Mouse (Mus musculus) hindbrain, embryonic 12.5 days (tissue): ENCODE measurements around the gene Wdr44. TPM values are rescaled to one million over a fixed set of nuclear protein-coding genes. Genes with fewer than 3 reads are reported as not detected.
"Not testable (repeated sequence)": the region's sequence is repeated elsewhere in the genome, so short reads cannot be mapped to it uniquely, and the experiment has no call there.

Experiments used
- ATAC-seq: fragments of 200-750 bp; cut with Nextera tagmentation; 2 replicates; pipeline ENCODE4 v1.8.0; 2017; ENCODE audit warnings: moderate TSS enrichment; ENCODE audit not compliant: low FRiP score
- H3K27ac ChIP-seq: fragments of 300-500 bp; sonication (generic); 2 replicates; pipeline ENCODE4 v1.5.1; 2016; ENCODE audit warnings: mild to moderate bottlenecking
- H3K27me3 ChIP-seq: fragments of 300-500 bp; sonication (generic); 2 replicates; pipeline ENCODE4 v1.6.1; 2016; ENCODE audit warnings: mild to moderate bottlenecking
- H3K36me3 ChIP-seq: fragments of 300-500 bp; sonication (generic); 2 replicates; pipeline ENCODE4 v1.6.1; 2016; ENCODE audit warnings: mild to moderate bottlenecking
- H3K4me1 ChIP-seq: fragments of 300-500 bp; sonication (generic); 2 replicates; pipeline ENCODE4 v1.6.1; 2016
- H3K4me2 ChIP-seq: fragments of 300-500 bp; sonication (generic); replicated peaks from 2 replicates; pipeline ENCODE4 v1.6.1; 2016; ENCODE audit warnings: mild to moderate bottlenecking
- H3K4me3 ChIP-seq: fragments of 300-500 bp; sonication (generic); 2 replicates; pipeline ENCODE4 v1.5.1; 2016; ENCODE audit warnings: mild to moderate bottlenecking
- H3K9ac ChIP-seq: fragments of 300-500 bp; sonication (generic); 2 replicates; pipeline ENCODE4 v1.6.1; 2016; ENCODE audit warnings: mild to moderate bottlenecking, moderate library complexity
- H3K9me3 ChIP-seq: fragments of 300-500 bp; sonication (generic); replicated peaks from 2 replicates; pipeline ENCODE4 v1.6.1; 2016; ENCODE audit warnings: mild to moderate bottlenecking
- WGBS: fragments of 180-500 bp; shearing (Covaris S2); methylation state at CpG from one replicate; pipeline ENCODE4 v1.1.7; 2016; 5-methylcytosine and 5-hydroxymethylcytosine counted together
- polyA plus RNA-seq: library from polyadenylated mRNA; unstranded; fragments of >200 nt; fragmentation: Nextera tagmentation; extraction: Ambion mirVana; gene quantifications from 2 replicates; pipeline ENCODE4 v1.2.1, GENCODE M21; 2016

Wdr44 gene
- polyA plus RNA-seq, 1 experiment from 2014 or later, result 10.7 TPM

DNA sequence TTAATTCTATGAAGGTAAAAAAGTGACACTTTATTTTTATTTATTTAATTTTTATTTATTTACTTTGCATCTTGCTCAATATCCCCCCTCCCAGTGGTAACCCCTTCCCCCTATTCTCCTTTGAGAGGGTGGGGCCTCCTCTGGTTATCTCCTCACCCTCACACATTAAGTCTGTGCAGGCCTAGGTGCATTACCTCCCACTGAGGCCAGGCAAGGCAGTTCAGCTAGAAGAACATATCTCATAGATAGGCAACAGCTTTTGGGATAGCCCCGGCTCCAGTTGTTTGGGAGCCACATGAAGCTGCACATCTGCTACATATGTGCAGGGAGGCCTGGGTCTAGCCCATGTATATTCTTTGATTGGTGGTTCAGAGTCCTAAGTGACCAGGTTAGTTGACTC lies 6.2 kb downstream of the Wdr44 start:
- Histone ChIP-seq H3K4me3 (no peak overlapping the region), H3K27ac (no peak overlapping the region), H3K9me3 (no peaks in the 10 kb centered on the region), H3K9ac (no peak overlapping the region), H3K36me3 (no peaks in the 10 kb centered on the region), H3K4me1 (no peaks in the 10 kb centered on the region), H3K4me2 (no peak overlapping the region), H3K27me3 (no peaks in the 10 kb centered on the region)
- no peak for ATAC-seq
- 100% methylated on average over 1 of the region's 1 CpGs for WGBS

GRCm38 (mm10) chrX:23717247-23717646 lies 24.4 kb downstream of the Wdr44 start:
- Histone ChIP-seq H3K9ac (no peak overlapping the region), H3K4me3 (no peak overlapping the region), H3K27me3 (no peaks in the 10 kb centered on the region), H3K36me3 (no peaks in the 10 kb centered on the region), H3K4me2 (no peak overlapping the region), H3K9me3 (no peaks in the 10 kb centered on the region), H3K4me1 (no peaks in the 10 kb centered on the region), H3K27ac (no peak overlapping the region)
- no peak for ATAC-seq
- WGBS, result 100% methylated on average over 1 of the region's 1 CpGs

DNA sequence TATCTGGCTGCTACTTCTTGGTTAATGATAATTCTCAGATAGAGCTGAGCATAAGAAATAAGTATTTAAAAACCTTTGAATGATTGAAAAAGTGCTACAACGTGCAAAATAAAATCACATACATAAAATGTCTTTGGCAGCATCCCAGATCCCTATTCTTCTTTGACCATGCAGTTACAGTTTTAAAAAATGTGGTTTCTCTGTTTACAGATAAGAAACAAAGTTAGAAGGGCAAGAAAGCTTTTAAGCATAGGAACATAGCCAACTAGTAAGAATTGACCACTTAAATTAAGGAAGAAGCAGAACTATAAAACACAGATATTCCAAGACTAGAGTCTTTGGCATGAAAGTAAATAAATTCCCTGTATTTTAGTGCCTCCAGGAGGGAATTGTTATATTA lies 34.6 kb downstream of the Wdr44 start:
- 79% methylated on average over 1 of the region's 1 CpGs for WGBS
- H3K27ac ChIP-seq, result no peak overlapping the region
- H3K4me1 ChIP-seq, result no peaks in the 10 kb centered on the region
- no peak overlapping the region for H3K4me3 ChIP-seq
- no peak overlapping the region for H3K9ac ChIP-seq
- no peaks in the 10 kb centered on the region for H3K36me3 ChIP-seq
- H3K27me3 ChIP-seq, result no peaks in the 10 kb centered on the region
- ATAC-seq, result no peak
- H3K9me3 ChIP-seq, result no peaks in the 10 kb centered on the region
- no peak overlapping the region for H3K4me2 ChIP-seq

GRCm38 (mm10) chrX:23754671-23755070 lies 61.8 kb downstream of the Wdr44 start:
- no peak overlapping the region for H3K4me2 ChIP-seq
- ATAC-seq, result no peak

GRCm38 (mm10) chrX:23767849-23768248 lies 75.0 kb downstream of the Wdr44 start:
- no peak for ATAC-seq
- Histone ChIP-seq H3K4me3 (no peak overlapping the region), H3K27me3 (no peaks in the 10 kb centered on the region), H3K4me2 (no peak overlapping the region), H3K9me3 (no peaks in the 10 kb centered on the region), H3K27ac (no peak overlapping the region), H3K4me1 (no peaks in the 10 kb centered on the region), H3K36me3 (no peaks in the 10 kb centered on the region), H3K9ac (no peak overlapping the region)
- WGBS, result 86% methylated on average over 1 of the region's 1 CpGs

More at GRCm38 (mm10) chrX:23754671-23755070, 61.8 kb downstream of the Wdr44 start:
- H3K36me3 ChIP-seq, result no peaks in the 10 kb centered on the region
- H3K27ac ChIP-seq, result no peak overlapping the region
- no peaks in the 10 kb centered on the region for H3K4me1 ChIP-seq
- no peaks in the 10 kb centered on the region for H3K27me3 ChIP-seq
- H3K9me3 ChIP-seq, result no peaks in the 10 kb centered on the region
- WGBS, result 80% methylated on average over 1 of the region's 1 CpGs
- no peak overlapping the region for H3K4me3 ChIP-seq
- no peak overlapping the region for H3K9ac ChIP-seq

DNA sequence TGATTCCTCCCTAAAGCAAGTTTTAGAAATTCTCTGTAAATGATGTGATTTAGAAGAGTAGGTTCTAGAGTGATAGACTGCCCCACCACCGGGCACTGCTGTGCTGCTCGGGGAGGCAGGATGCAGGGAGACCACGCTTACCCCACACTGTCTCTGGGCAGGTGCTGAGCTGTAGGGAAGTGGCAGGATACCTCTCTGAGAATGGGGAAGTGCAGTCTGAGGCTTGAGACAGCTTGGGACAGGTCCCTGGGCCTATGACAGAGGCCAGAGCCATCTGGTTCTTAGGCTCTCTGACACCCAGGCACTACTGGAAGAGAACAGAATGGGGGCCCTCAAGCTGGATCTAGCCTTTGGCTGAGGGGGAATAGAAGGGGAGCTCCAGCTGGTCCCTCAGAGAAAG lies 114.3 kb downstream of the Wdr44 start:
- no peaks in the 10 kb centered on the region for H3K27me3 ChIP-seq
- H3K4me1 ChIP-seq, result no peaks in the 10 kb centered on the region
- ATAC-seq, result no peak
- H3K4me3 ChIP-seq, result no peak overlapping the region
- no peak overlapping the region for H3K27ac ChIP-seq
- H3K4me2 ChIP-seq, result no peak overlapping the region
- no peak overlapping the region for H3K9ac ChIP-seq
- H3K9me3 ChIP-seq, result no peaks in the 10 kb centered on the region
- WGBS, result 96% methylated on average over 3 of the region's 3 CpGs
- no peaks in the 10 kb centered on the region for H3K36me3 ChIP-seq

GRCm38 (mm10) chrX:23810365-23810764 lies 117.5 kb downstream of the Wdr44 start:
- no peaks in the 10 kb centered on the region for H3K36me3 ChIP-seq
- H3K4me3 ChIP-seq, result no peak overlapping the region
- H3K27me3 ChIP-seq, result no peaks in the 10 kb centered on the region
- no peak for ATAC-seq
- H3K27ac ChIP-seq, result no peak overlapping the region
- no peak overlapping the region for H3K9ac ChIP-seq
- no peak overlapping the region for H3K4me2 ChIP-seq
- 85% methylated on average over 2 of the region's 2 CpGs for WGBS
- H3K9me3 ChIP-seq, result no peaks in the 10 kb centered on the region
- no peaks in the 10 kb centered on the region for H3K4me1 ChIP-seq

DNA sequence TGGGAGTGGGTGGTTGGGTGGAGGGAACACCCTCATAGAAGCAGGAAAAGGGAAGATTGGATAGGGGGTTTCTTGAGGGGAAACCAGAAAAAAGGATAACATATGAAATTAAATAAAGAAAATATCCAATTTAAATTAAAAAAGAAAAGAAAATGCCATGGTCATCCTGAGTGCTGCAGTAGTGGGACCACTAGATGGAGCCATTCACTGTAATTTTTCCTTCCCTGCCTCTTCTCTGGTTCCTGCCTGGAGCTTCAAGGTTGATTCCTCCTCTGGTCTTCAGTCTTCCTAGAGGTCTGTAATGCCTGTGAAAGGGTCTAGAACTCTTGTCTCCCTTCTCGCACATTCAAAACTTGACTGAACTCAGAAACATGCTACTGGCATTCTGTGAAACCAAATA lies 120.4 kb downstream of the Wdr44 start:
- not testable (repeated sequence) for H3K9ac ChIP-seq, H3K9me3 ChIP-seq, ATAC-seq, H3K4me2 ChIP-seq, H3K4me1 ChIP-seq, H3K36me3 ChIP-seq, H3K27ac ChIP-seq, H3K4me3 ChIP-seq, H3K27me3 ChIP-seq
- WGBS, result 76% methylated on average over 1 of the region's 1 CpGs

GRCm38 (mm10) chrX:23822885-23823284 lies 130.0 kb downstream of the Wdr44 start:
- not testable (repeated sequence) for ATAC-seq, H3K4me1 ChIP-seq, H3K9me3 ChIP-seq, H3K27me3 ChIP-seq, H3K4me2 ChIP-seq, H3K36me3 ChIP-seq, H3K27ac ChIP-seq, H3K9ac ChIP-seq, H3K4me3 ChIP-seq
- 87% methylated on average over 6 of the region's 6 CpGs for WGBS

- Histone ChIP-seq H3K4me2 (no peak overlapping the region), H3K27me3 (no peaks in the 10 kb centered on the region), H3K4me1 (no peaks in the 10 kb centered on the region), H3K9me3 (no peaks in the 10 kb centered on the region), H3K27ac (no peak overlapping the region), H3K4me3 (no peak overlapping the region), H3K9ac (no peak overlapping the region), H3K36me3 (no peaks in the 10 kb centered on the region)
- 76% methylated on average over 19 of the region's 19 CpGs for WGBS
- no peak for ATAC-seq
These were observed 130.7 kb downstream of the Wdr44 start for GRCm38 (mm10) chrX:23823398-23824023.

DNA sequence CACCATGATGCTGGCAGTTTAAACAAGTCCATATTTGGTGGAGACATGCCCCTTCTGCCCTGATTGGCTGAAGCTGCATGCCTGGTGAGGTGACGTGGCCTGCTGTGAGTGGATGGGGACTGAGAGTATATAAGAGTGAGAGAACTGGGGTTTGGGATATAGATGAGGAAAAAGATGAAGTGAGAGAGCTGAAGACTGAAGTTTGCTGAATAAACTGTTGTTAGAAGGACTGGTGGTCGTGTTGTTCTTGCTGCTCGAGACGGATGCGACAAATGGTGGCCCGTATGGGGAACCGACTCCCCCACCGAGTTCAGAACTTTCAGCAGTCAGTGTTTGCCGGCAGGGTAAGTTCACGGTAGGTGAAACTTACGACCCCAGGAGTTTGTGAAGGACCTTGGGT lies 140.9 kb downstream of the Wdr44 start:
- not testable (repeated sequence) for H3K4me3 ChIP-seq, ATAC-seq, H3K4me1 ChIP-seq, H3K36me3 ChIP-seq, H3K27me3 ChIP-seq, H3K27ac ChIP-seq, H3K9me3 ChIP-seq, H3K4me2 ChIP-seq, H3K9ac ChIP-seq
- WGBS, result 94% methylated on average over 11 of the region's 11 CpGs

DNA sequence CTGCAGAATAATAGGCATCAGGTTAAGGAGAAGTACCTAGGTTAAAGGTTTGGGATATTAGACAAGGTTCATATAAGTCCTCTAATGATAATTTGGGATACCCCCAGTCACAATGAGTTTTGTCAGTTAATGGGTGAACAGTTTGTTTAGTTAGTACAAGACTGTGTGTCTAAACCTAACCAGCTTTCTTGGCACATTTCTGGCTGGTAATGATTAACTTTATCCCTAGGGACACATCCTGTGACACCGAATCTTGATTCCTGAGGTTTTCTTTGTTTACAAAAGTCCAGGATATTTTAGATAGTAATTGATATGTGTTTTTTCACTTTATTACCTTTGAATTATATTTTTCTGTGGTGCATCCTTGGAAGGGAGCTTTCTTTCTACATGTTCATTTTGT lies 148.1 kb downstream of the Wdr44 start:
- no peak overlapping the region for H3K4me3 ChIP-seq
- H3K9ac ChIP-seq, result no peak overlapping the region
- WGBS, result 71% methylated on average over 1 of the region's 1 CpGs
- no peak overlapping the region for H3K4me2 ChIP-seq
- H3K27ac ChIP-seq, result no peak overlapping the region
- no peaks in the 10 kb centered on the region for H3K36me3 ChIP-seq
- H3K27me3 ChIP-seq, result no peaks in the 10 kb centered on the region
- H3K9me3 ChIP-seq, result no peaks in the 10 kb centered on the region
- ATAC-seq, result no peak
- no peaks in the 10 kb centered on the region for H3K4me1 ChIP-seq
